Mouse (Mus musculus) olfactory bulb, adult 2 months (tissue): ENCODE measurements around the gene Tgfbi. TPM values are rescaled to one million over a fixed set of nuclear protein-coding genes. Genes with fewer than 3 reads are reported as not detected.

ENCODE experiments used
- H3K27ac ChIP-seq: fragments of 200-500 bp; 2 replicates; pipeline ENCODE4 v1.5.1; 2012; ENCODE audit warnings: low read depth, low read length; ENCODE audit not compliant: insufficient read depth
- H3K4me1 ChIP-seq: fragments of 200-500 bp; 2 replicates; pipeline ENCODE4 v1.6.1; 2012; ENCODE audit warnings: low read length; ENCODE audit not compliant: control insufficient read depth, insufficient read depth
- H3K4me3 ChIP-seq: fragments of 200-500 bp; 2 replicates; pipeline ENCODE4 v1.5.1; 2012; ENCODE audit warnings: mild to moderate bottlenecking, low read depth, low read length, moderate library complexity; ENCODE audit not compliant: insufficient read depth
- CTCF ChIP-seq: fragments of 200-500 bp; IDR thresholded peaks from 2 replicates; pipeline ENCODE4 v1.5.1; 2012; ENCODE audit warnings: low read depth, mild to moderate bottlenecking, low read length, moderate library complexity; ENCODE audit not compliant: insufficient read depth
- POLR2A ChIP-seq: fragments of 200-500 bp; IDR thresholded peaks from 2 replicates; pipeline ENCODE4 v1.6.1; 2012; ENCODE audit warnings: mild to moderate bottlenecking, low read depth, low read length, moderate library complexity; ENCODE audit not compliant: insufficient read depth
- WGBS: fragments of 180-500 bp; shearing (Covaris S2); methylation state at CpG from one replicate; pipeline ENCODE4 v1.1.7; 2018; 5-methylcytosine and 5-hydroxymethylcytosine counted together
- polyA plus RNA-seq: library from polyadenylated mRNA; stranded (reverse); fragments of >200 nt; gene quantifications from 2 replicates; pipeline ENCODE4 v1.2.4, GENCODE M21; 2012; ENCODE audit warnings: low replicate concordance; ENCODE audit not compliant: missing spikeins, insufficient read depth, insufficient read length

Gene Tgfbi
- polyA plus RNA-seq, 1 experiment: not detected

DNA sequence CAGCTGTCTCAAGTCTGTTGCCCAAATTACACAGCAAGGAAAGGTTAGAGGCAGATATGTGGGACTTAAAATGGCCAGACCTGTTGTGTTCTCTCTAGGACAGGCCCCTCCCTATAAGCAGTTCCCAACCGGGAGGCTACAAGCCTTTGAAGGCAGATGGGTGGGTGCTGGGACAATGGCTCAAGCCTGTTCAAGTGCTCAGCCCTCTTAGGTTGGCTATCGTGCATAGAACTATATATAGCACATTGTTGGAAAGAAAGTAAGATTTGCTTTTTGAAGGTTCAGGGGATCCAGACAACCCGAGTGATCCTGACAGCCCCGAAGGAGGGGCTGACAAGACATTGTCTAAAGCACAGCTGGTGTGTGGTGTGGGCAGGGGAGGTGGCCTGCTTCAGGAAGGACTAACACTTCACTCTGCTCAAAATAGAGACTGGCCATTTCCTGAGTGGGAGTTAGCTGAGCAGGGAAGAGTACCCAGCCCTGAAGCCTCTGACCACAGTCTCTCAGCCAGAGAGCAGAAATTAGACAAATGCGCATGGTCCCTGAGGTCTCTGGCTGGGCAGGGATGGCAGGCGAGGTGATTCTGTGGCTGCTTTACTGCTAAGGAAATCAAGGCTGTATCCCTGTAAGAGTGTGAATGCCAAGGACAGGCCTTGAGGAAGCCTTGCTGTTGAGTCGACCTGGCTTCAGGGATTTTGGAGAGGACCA is 52.7 kb downstream of the Tgfbi start:
- Histone ChIP-seq H3K27ac (no peak overlapping the region), H3K4me1 (peaks cover 5% of the 10 kb centered on the region; the same call in 1 of the 2 replicates), H3K4me3 (no peak overlapping the region)
- TF ChIP-seq POLR2A (no peak), CTCF (no peak)
- 77% methylated on average over 7 of the region's 7 CpGs for WGBS

DNA sequence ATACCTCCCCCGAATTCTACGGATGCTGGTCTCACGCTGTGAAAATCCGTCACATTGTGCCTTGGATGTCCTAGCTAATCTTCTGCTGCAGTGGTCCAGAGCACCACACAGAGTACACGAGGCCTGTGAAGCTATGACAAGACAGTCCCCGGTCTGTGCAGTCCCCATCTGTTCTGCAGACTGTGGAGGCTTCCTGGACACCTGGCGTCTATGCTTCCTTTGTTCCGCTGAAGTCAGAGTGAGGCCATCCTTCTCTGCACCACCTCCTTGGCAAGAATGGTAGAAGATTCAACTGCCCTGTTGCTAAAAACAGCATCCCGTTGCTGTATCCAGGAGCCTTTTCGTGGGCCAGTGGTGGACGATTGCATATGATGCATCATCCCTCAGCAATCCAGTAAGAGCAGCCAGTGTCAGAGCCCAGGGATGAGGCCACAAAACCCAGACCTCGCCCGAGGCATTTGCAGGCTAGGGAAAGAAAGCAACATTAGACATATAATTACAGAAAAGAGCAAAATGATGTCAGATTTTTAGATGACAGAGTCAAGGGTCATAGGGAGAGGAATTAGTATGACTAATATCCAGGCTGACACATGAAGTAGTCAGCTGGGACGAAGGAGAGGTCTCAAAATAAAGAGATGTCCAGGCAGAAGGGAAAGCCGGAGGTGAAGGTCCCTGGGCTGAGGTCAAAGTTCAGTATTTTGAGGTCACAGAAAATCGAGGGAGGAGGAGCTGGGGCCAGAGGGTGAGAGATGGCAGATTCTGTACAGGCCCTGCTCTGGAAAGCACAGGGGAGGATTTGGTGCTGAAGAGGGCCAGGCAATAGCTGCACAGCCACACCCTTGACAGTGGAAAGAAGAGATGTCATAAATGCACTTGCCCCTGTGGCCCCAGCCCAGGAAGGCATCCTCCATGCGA is 55.2 kb downstream of the Tgfbi start:
- TF ChIP-seq CTCF (no peak), POLR2A (no peak)
- Histone ChIP-seq H3K4me3 (no peak overlapping the region), H3K27ac (no peak overlapping the region), H3K4me1 (no peaks in the 10 kb centered on the region)
- 80% methylated on average over 17 of the region's 17 CpGs for WGBS

DNA sequence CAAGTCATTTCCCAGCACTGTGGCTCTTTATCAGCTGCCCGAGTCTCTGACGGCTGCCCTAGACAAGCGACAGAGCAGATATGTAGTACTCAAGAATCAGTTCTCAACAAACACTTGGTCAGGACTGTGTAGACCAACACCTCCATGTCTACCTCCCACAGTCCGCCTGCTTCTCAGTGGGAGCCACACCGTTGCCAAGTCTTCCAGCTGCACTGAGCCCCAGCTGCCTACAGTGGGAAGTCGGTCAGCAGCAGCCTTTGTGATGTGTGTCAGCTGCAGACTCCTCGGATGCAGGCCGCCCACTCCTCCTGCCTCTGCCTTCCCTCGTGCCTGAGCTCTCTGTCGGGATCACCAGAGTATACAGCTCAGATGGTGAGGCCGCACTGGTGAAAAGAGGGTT is 61.9 kb downstream of the Tgfbi start:
- H3K4me3 ChIP-seq: no peak overlapping the region
- no peak overlapping the region for H3K27ac ChIP-seq
- H3K4me1 ChIP-seq: peaks cover 11% of the 10 kb centered on the region
- TF ChIP-seq CTCF (no peak), POLR2A (no peak)
- 43% methylated on average over 11 of the region's 11 CpGs for WGBS

GRCm38 (mm10) chr13:56677731-56678130 is 68.4 kb downstream of the Tgfbi start:
- TF ChIP-seq CTCF (no peak), POLR2A (no peak)
- no peak overlapping the region for H3K27ac ChIP-seq
- H3K4me3 ChIP-seq: no peak overlapping the region
- WGBS: 77% methylated on average over 4 of the region's 4 CpGs
- peaks cover 22% of the 10 kb centered on the region; the same call in 1 of the 2 replicates for H3K4me1 ChIP-seq

DNA sequence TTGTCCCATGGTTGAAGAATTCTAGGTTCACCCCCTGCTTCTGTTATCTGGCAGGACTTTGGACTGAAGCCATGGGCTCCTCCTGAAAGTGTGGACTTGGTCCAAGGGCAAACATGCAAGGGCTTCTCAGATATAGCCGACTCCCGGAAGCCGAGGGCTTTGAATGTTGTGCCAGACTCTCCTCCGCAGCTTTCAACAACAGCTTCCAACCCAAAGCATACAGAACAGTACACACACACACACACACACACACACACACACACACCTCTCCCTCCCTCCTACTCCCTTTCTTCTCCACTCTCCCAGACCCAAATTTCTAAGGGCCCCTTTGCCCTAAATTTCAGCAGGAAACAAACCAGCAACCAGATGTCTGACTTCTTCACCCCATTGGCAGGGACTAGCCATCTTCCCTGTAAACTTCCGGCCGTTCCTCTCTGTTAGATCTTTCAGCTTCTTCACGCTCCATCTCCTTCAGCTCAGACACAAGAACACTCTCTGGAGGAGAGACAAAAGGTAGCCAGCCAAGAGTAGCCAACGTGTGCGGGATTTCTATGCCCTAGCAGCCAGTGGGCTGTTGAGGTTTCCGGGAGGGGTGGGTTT is 69.0 kb downstream of the Tgfbi start:
- Histone ChIP-seq H3K27ac (no peak overlapping the region), H3K4me1 (peaks cover 21% of the 10 kb centered on the region; the same call in 1 of the 2 replicates), H3K4me3 (no peak overlapping the region)
- WGBS: 42% methylated on average over 10 of the region's 10 CpGs
- TF ChIP-seq CTCF (no peak), POLR2A (no peak)

DNA sequence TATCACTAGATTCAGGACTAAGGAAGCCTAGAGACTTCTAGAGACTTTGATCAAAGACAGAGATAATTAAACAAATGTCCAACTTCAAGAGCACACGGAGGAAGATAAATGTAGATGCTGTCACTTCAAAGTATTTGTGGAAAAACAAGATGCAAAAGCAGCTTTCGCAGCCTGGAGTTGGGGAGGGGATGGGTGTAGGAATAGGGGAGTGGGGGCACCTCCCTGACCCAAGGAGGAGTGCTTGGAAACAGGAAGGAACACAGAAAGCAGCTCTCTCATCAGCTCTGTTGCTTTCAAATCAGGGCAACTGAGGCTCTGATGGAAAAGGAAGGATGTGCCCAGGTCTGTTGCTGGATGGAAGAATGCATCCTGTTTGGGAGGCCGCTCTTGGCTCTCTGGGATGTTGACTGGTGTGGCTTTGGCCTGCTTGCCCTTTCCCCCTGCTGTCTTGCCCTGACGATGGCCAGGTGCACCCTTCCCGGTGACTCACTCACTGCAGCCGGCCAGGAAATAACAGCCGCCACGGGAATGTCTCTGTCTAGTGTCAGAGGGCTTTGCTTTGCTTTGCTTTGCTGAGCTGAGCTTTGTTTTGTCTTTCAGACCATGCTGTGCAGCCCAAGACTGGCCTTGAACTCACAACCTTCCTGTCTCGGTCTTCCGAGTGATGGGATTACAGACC is 69.6 kb downstream of the Tgfbi start:
- Histone ChIP-seq H3K4me3 (no peak overlapping the region), H3K27ac (no peak overlapping the region), H3K4me1 (peaks cover 19% of the 10 kb centered on the region; the same call in 1 of the 2 replicates)
- whole genome bisulfite sequencing: 72% methylated on average over 10 of the region's 10 CpGs
- TF ChIP-seq POLR2A (no peak), CTCF (no peak)

DNA sequence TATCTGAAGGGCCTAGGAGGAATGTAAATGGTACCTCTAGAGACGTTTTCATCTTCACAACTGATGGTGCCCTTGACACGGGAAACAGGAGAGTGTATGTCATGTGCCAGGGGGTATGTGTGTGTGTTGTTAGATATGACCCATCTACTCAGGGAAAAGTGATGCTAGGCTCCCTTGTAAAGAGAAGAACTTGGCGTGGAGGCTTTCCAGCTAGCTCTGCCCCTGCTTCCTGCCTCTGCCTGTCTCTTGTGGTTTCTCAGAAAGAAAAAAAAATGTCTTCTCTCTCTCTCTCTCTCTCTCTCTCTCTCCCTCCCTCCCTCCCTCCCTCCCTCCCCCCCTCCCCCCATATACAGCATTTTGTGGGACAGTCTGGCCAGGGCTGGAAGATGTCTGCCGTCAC is 72.6 kb downstream of the Tgfbi start:
- TF ChIP-seq POLR2A (no peak), CTCF (no peak)
- Histone ChIP-seq H3K4me3 (no peak overlapping the region), H3K27ac (no peak overlapping the region), H3K4me1 (peaks cover 19% of the 10 kb centered on the region; the same call in 1 of the 2 replicates)
- WGBS: 79% methylated on average over 4 of the region's 4 CpGs

DNA sequence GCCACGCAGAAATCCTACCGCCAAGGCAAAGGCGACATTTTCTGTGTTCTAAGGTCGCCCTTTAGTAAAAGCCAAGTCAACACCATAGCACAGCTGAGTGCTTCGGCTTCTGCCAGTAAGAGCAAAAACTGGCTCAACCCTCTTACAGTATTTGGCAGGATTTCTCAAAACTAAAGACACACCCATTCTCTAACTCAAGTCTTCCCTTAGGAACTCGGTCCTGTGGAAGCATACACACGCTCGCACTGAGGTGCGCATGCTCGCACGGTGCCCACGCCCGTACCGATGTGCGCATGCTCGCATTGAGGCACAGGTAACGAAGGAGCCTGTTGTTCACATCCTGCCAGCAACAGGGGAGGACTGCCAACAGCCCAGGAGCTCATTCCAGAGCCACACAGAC is 73.0 kb downstream of the Tgfbi start:
- TF ChIP-seq CTCF (no peak), POLR2A (no peak)
- H3K27ac ChIP-seq: no peak overlapping the region
- WGBS: 56% methylated on average over 17 of the region's 17 CpGs
- H3K4me1 ChIP-seq: peaks cover 19% of the 10 kb centered on the region; the same call in 1 of the 2 replicates
- no peak overlapping the region for H3K4me3 ChIP-seq
